ENCODE assay signal across 21 mouse cellular contexts in genomic region chrX:128585496-128586105, GRCm38 (mm10).
A peak's percentile ranks its signal among the peaks of the same experiment; 100 is the strongest.
DNase-seq lines count a peak whose midpoint lies in the region; ATAC-seq and TF ChIP-seq lines count a peak whose summit lies in the region.
"Had no signal": no experiment of that assay in that cellular context is flagged by ENCODE, and none has a peak within 500 bp of the region (broad histone marks: within the 10 kb centered on the region; RNA-seq: fewer than 3 reads in every experiment).

No protein-coding gene starts in this region.

- peak; percentile 76 for DNase-seq in forebrain, embryonic 14.5 days (ENCODE audit: low spot score)
- no peak for DNase-seq in frontal cortex, postnatal 10 days (ENCODE audit: low spot score in 2 of 2)
- DNase-seq in lung, adult 2 months, result no peak
- DNase-seq: adrenal gland, adult 2 months; adrenal gland, postnatal 10 days; adrenal gland, postnatal 36 days; cerebellum, adult 11 months; cerebellum, adult 18-20 months; cerebellum, adult 8-10 months; cerebellum, adult 9-11 months; cerebellum, postnatal 14 days; cerebellum, postnatal 36 days; embryo, embryonic 11 days; gastrocnemius, adult 2 months had no signal

- no peak overlapping the region for H3K4me3 ChIP-seq in forebrain, embryonic 14.5 days (ENCODE audit: low read depth, low read length)
- no peak overlapping the region for H3K4me3 ChIP-seq in forebrain, embryonic 12.5 days (replicated peaks)
- no peak overlapping the region for H3K4me3 ChIP-seq in forebrain, embryonic 16.5 days (replicated peaks; ENCODE audit: low read length)
- no peak overlapping the region for H3K4me3 ChIP-seq in intestine, embryonic 16.5 days (ENCODE audit: low read length)
- H3K4me3 ChIP-seq in lung, adult 2 months (replicated peaks; ENCODE audit: extremely low read depth, low read depth, low read length), result no peak overlapping the region
- H3K4me3 ChIP-seq: embryonic facial prominence, embryonic 13.5 days; embryonic facial prominence, embryonic 15.5 days; erythroblast, embryonic 14.5 days; gastrocnemius, adult 2 months had no signal

- no peaks in the 10 kb centered on the region for H3K9me3 ChIP-seq in forebrain, embryonic 14.5 days (replicated peaks; ENCODE audit: control insufficient read depth, low read length)
- no peaks in the 10 kb centered on the region for H3K9me3 ChIP-seq in forebrain, embryonic 12.5 days
- no peaks in the 10 kb centered on the region for H3K9me3 ChIP-seq in forebrain, embryonic 16.5 days (ENCODE audit: control insufficient read depth, low read length)
- H3K9me3 ChIP-seq in intestine, embryonic 16.5 days (ENCODE audit: control insufficient read depth, low read length), result no peaks in the 10 kb centered on the region
- H3K9me3 ChIP-seq: embryonic facial prominence, embryonic 13.5 days; embryonic facial prominence, embryonic 15.5 days had no signal

- no peak overlapping the region for H3K27ac ChIP-seq in forebrain, embryonic 14.5 days (ENCODE audit: low read depth, low read length)
- no peak overlapping the region for H3K27ac ChIP-seq in forebrain, embryonic 12.5 days
- H3K27ac ChIP-seq in forebrain, embryonic 16.5 days (ENCODE audit: low read length), result no peak overlapping the region
- no peak overlapping the region for H3K27ac ChIP-seq in intestine, embryonic 16.5 days (ENCODE audit: low read length)
- H3K27ac ChIP-seq: embryonic facial prominence, embryonic 13.5 days; embryonic facial prominence, embryonic 15.5 days; gastrocnemius, adult 2 months had no signal

- no peaks in the 10 kb centered on the region for H3K36me3 ChIP-seq in forebrain, embryonic 14.5 days (ENCODE audit: control insufficient read depth, insufficient read depth, low read length)
- no peaks in the 10 kb centered on the region for H3K36me3 ChIP-seq in forebrain, embryonic 12.5 days (replicated peaks)
- H3K36me3 ChIP-seq in forebrain, embryonic 16.5 days (ENCODE audit: control insufficient read depth, insufficient read depth), result no peaks in the 10 kb centered on the region
- no peaks in the 10 kb centered on the region for H3K36me3 ChIP-seq in intestine, embryonic 16.5 days (ENCODE audit: control insufficient read depth, insufficient read depth, low read length)
- H3K36me3 ChIP-seq: embryonic facial prominence, embryonic 13.5 days; embryonic facial prominence, embryonic 15.5 days had no signal

- H3K27me3 ChIP-seq in forebrain, embryonic 14.5 days (replicated peaks; ENCODE audit: control insufficient read depth, insufficient read depth, low read length), result no peaks in the 10 kb centered on the region
- no peaks in the 10 kb centered on the region for H3K27me3 ChIP-seq in forebrain, embryonic 12.5 days
- no peaks in the 10 kb centered on the region for H3K27me3 ChIP-seq in forebrain, embryonic 16.5 days (replicated peaks; ENCODE audit: control insufficient read depth, insufficient read depth, low read length)
- no peaks in the 10 kb centered on the region for H3K27me3 ChIP-seq in intestine, embryonic 16.5 days (replicated peaks; ENCODE audit: control insufficient read depth, insufficient read depth, low read length)
- H3K27me3 ChIP-seq: embryonic facial prominence, embryonic 13.5 days; embryonic facial prominence, embryonic 15.5 days had no signal

- H3K9ac ChIP-seq in forebrain, embryonic 14.5 days (ENCODE audit: low read length), result no peak overlapping the region
- H3K9ac ChIP-seq in forebrain, embryonic 12.5 days, result no peak overlapping the region
- no peak overlapping the region for H3K9ac ChIP-seq in forebrain, embryonic 16.5 days (replicated peaks; ENCODE audit: low read depth, low read length)
- no peak overlapping the region for H3K9ac ChIP-seq in intestine, embryonic 16.5 days (ENCODE audit: low read depth, low read length)
- H3K9ac ChIP-seq: embryonic facial prominence, embryonic 13.5 days; embryonic facial prominence, embryonic 15.5 days had no signal

- H3K4me2 ChIP-seq in forebrain, embryonic 14.5 days (ENCODE audit: low read length), result no peak overlapping the region
- H3K4me2 ChIP-seq in forebrain, embryonic 12.5 days, result no peak overlapping the region
- H3K4me2 ChIP-seq in forebrain, embryonic 16.5 days (ENCODE audit: low read length), result no peak overlapping the region
- H3K4me2 ChIP-seq in intestine, embryonic 16.5 days (ENCODE audit: low read depth, low read length), result no peak overlapping the region
- H3K4me2 ChIP-seq: embryonic facial prominence, embryonic 13.5 days; embryonic facial prominence, embryonic 15.5 days had no signal

- peak; percentile 87 for ATAC-seq in forebrain, embryonic 14.5 days
- ATAC-seq in forebrain, embryonic 12.5 days (ENCODE audit: low FRiP score), result no peak
- ATAC-seq in frontal cortex, adult (ENCODE audit: low TSS enrichment), result peak; percentile 27; the same call in 1 of the 2 replicates
- peak; percentile 92 for ATAC-seq in forebrain, embryonic 16.5 days
- ATAC-seq in intestine, embryonic 16.5 days, result no peak

- TF ChIP-seq POLR2A in lung, adult 2 months (IDR thresholded peaks at IDR 0.05; ENCODE audit: borderline replicate concordance, extremely low read depth, low read depth, low read length), result no peak

- no peak for TF ChIP-seq CTCF in lung, adult 2 months (IDR thresholded peaks at IDR 0.05; ENCODE audit: insufficient read depth, low read length)

- no peaks in the 10 kb centered on the region for H3K4me1 ChIP-seq in forebrain, embryonic 14.5 days (ENCODE audit: control insufficient read depth, insufficient read depth, low read length)
- no peaks in the 10 kb centered on the region for H3K4me1 ChIP-seq in forebrain, embryonic 12.5 days
- H3K4me1 ChIP-seq in forebrain, embryonic 16.5 days (replicated peaks; ENCODE audit: control insufficient read depth, insufficient read depth, low read length), result no peaks in the 10 kb centered on the region
- H3K4me1 ChIP-seq in intestine, embryonic 16.5 days (ENCODE audit: control insufficient read depth, insufficient read depth, low read length), result no peaks in the 10 kb centered on the region
- no peaks in the 10 kb centered on the region for H3K4me1 ChIP-seq in lung, adult 2 months (ENCODE audit: control insufficient read depth, insufficient read depth, low read length)
- H3K4me1 ChIP-seq: embryonic facial prominence, embryonic 13.5 days; embryonic facial prominence, embryonic 15.5 days had no signal

- WGBS in forebrain, embryonic 14.5 days, result 61% methylated on average over 5 of the region's 5 CpGs
- WGBS in forebrain, embryonic 12.5 days, result 63% methylated on average over 5 of the region's 5 CpGs
- WGBS in forebrain, embryonic 16.5 days, result 48% methylated on average over 5 of the region's 5 CpGs
- WGBS in intestine, embryonic 16.5 days, result 85% methylated on average over 5 of the region's 5 CpGs
- WGBS in lung, adult 2 months, result 78% methylated on average over 5 of the region's 5 CpGs

Comparison
In these comparisons a context has a peak if more than half of its experiments do, and no peak if none do; other contexts are left out.
1. ATAC-seq: peak in forebrain, embryonic 14.5 days (single experiment), frontal cortex, adult (single experiment) and forebrain, embryonic 16.5 days (single experiment); none in forebrain, embryonic 12.5 days (single experiment) and intestine, embryonic 16.5 days (single experiment).